Mouse (Mus musculus) adrenal gland, postnatal 10 days (tissue): Measurements from ENCODE around the gene Mrm1. TPM values are rescaled to one million over a fixed set of nuclear protein-coding genes. Genes with fewer than 3 reads are reported as not detected.

Source experiments
- DNase-seq: peaks from one replicate; pipeline ENCODE4 v3.0.0; 2021; ENCODE audit warnings: mixed read lengths
- total RNA-seq, 2 experiments: library from RNA; stranded (reverse); gene quantifications; 2 replicates each; pipeline ENCODE4 v1.2.3; 2021

Mrm1 gene
- total RNA-seq, 2 experiments from 2014 or later = 14.0 to 22.7 TPM

DNA sequence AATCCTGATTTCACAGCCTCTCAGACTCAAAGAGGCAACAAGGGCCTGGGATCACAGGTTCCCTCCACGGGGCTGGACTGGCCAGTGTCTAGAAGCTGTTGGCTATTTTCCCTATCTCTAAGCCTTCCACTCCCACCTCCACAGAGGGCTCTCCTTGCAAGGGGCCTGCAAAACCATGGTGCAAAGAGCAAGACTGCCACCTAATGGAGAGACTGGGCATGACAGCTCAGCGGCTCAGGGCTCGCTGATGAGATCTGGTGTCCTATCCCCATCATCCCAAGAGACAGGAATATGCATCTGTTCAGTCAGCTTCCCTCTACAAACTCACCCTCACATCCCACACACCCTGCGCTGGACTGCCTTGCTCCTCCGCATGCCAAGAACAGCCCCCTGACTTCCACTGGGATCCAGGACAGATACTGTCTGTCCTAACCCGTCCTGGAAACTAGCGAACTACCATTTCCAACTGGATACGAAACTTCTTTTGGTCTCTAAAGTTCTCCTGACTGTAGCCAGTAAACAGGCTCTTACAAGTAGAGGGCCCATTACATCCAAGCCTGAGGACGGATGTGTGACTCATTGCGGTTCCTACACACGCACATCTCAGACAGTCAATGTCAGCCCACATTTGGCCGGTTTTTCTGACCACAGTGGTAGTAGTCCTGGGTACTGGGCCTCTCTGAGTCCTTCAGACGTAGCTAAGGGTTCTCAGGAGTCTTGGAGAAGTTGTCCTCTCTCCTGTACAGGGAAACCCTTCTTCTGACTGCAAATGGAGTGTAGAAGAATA is 5.4 kb downstream of the Mrm1 start:
- DNase-seq = peak; percentile 83

GRCm38 (mm10) chr11:84804373-84804772 is 14.9 kb downstream of the Mrm1 start:
- DNase-seq = peak; percentile 32

DNA sequence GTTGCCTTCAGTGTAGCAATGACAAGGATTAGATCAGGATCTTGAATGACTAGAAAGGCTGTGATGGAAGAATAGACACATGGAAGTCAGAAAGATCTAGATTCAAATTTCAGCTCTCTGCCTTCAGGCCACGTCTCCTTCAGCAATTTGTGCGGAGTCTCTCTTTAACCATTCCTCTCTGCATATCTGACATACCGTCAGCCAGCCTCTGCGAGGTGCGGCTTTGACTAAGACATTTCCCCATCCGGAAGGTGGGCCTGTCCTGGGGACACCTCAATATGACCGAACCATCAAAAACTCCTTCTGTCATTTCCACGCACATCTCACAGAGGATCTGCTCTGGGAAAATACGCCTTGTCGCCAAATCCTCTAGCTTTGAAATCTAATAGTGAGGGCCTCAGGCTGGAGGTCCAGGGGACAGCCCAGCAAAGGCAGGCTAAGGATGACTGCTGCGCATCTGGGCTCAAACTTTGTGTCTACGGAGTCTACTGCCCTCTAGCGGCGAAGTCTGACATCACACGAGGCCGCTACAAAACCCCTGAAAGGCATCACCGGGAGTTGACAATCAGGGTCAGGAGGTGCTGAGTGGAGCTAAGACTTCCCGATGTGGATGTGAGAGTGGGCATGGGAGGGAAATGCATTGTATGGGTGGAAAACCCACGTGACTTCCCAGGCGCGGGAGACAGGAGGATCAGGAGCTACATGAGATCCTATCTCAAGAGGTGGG is 21.5 kb downstream of the Mrm1 start:
- peak; percentile 82 for DNase-seq

GRCm38 (mm10) chr11:84797026-84797425 is 22.3 kb downstream of the Mrm1 start:
- DNase-seq = no peak

DNA sequence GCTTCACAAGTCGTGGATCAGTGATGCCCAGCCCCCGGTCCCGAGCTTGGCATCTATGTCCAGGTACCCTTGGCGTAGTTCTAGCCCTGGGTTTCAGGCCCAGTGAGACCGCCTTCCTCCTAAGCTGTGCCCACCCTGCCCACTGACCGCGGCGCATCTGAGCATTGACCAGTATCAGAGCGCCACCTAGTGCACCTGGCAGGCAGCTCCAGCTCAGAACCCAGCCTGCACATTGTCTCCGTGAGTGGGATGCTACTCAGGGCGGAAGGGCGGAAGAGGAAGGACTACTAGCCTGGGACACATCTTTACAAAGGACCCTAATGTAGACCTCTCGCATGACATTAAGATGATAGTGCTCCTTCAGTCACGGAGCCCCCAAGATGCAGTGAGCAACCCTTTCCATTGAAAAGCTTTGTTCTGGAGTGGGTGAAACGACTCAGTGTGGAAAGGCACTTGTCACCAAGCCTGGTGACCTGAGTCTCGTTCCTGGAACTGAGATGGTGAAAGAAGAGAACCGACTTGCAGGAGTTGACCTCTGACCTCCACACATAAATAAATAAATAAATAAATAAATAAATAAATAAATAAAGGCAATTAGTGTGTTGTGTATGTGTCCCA is 24.7 kb downstream of the Mrm1 start:
- DNase-seq = peak; percentile 79

- DNase-seq = no peak
These were observed 25.8 kb downstream of the Mrm1 start for GRCm38 (mm10) chr11:84793545-84793944.

DNA sequence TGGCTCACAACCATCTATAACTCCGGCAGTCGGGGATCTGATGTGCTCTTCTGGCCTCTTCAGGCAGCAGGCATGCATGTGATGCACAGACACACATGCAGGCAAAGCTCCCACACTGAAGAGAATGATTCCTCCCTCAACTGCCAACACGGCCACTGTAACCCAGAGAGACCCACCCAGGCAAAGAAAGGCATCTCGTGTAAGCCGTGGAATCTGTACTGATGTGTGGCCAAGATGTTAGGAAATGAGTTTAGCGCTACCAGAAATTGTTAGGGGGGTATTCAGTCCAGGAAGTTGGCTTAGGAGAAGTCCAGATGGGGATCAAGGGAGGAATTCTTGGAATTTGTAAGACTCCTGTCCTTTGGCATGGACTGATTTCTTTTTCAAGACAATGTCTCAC is 28.9 kb downstream of the Mrm1 start:
- DNase-seq = no peak

DNA sequence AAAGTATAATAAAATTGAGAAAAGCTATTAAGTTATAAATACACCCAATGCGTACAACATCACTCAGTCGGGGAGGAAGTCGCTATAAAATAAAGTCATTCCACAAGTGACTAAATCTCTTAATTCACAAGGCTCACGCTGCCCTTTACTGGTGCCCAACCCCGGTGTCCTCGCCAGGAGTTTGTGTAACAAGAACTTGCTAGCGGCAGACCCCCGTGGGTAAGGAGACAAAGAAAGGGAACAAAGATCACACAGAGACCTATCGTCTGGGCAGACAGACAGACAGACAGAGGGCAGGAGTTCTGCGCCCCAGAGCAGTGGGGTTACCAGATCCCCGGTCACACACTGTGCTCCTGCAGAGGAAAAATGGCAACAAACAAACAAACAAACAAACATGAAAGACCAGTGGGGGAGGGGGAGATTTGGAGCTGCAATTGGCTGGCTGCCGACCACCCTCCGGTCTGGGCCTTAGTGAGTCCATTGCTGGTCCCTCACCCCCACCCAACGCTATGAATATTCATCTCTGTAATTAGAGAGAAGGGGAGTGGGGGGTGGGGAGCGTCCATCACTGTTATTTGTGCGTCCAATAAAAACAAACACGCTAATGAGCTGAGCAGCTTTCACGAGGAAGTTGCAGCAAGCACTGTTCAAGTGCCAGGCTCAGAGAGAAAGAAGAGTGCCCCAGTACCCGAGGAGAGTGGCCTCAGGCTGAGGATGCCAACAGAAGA is 39.0 kb downstream of the Mrm1 start:
- no peak for DNase-seq

- no peak for DNase-seq
These were observed 43.8 kb downstream of the Mrm1 start for GRCm38 (mm10) chr11:84775560-84775959.

DNA sequence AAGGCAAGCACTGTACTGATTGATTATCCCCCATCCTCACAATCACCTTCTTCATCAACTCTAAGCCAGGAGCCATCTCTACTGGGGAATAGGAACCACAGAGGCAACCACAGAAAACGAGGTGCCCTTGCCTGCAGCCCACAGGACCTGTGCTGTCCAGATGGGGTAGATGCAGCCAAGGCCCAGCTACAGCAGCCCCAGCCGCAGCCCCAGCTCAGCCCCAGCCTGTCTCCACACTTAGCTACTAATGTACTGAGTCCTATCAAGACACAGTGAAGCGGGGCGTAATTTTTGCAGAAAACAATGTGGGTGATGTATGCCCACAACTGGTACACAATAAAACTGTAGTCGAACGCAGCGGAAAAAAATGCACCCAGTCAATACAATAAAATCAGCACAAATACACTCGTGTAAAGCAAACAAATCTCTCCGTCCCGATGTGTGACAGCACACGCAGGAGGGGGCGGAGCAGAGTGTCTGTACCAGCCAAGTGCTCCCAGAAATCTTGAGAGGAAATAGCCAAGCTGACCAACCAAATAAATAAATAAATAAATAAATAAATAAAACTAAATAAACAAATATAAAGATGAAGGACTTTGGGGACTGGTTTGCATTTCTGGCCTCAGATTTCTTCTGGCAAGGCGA is 44.3 kb downstream of the Mrm1 start:
- DNase-seq = no peak

DNA sequence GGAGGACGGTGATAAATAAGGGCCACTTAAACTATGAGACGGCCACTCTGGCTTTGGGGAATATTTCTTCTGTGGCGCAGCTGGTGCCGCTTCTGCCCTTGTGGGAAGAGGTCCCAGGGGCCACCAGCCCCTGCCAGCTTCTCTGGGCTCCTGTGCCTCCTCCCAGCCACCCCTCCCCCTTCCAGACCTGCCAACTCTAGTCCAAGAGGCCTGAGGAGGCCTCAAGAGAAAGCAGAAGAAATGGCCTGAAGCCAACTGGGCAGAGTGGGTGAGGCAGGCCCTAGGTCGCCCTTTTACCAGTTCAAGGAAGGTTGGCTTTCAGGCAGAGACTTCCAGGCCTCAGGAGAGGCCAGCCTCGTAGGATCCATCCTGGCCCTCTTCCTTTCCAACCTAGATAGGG is 51.4 kb downstream of the Mrm1 start:
- DNase-seq = peak; percentile 82

GRCm38 (mm10) chr11:84765125-84765524 is 54.2 kb downstream of the Mrm1 start:
- no peak for DNase-seq

- DNase-seq = peak; percentile 64
These were observed 54.8 kb downstream of the Mrm1 start for GRCm38 (mm10) chr11:84764527-84764961.

GRCm38 (mm10) chr11:84764116-84764515 is 55.2 kb downstream of the Mrm1 start:
- no peak for DNase-seq

Other genes with a start within 250 kb of the Mrm1 start
- gene Dhrs11, start 9.5 kb upstream of the Mrm1 start, total RNA-seq = 10 to 100 TPM; 40.8 to 45.8 TPM
- 10 to 100 TPM; 65.3 to 75.2 TPM for gene Ggnbp2, start 51.3 kb upstream of the Mrm1 start, total RNA-seq
- 10 to 100 TPM; 16.6 to 20.0 TPM for gene Myo19, start 60.6 kb upstream of the Mrm1 start, total RNA-seq
- 1 to 10 TPM; 7.1 to 8.3 TPM for gene Pigw, start 60.8 kb upstream of the Mrm1 start, total RNA-seq
- gene Znhit3, start 96.9 kb upstream of the Mrm1 start, total RNA-seq = 10 to 100 TPM; 10.8 TPM
- 10 to 100 TPM; 41.2 to 53.6 TPM for gene Car4, start 138.3 kb upstream of the Mrm1 start, total RNA-seq